Mouse (Mus musculus): ENCODE data around the gene Hist1h4b.
"Not testable (repeated sequence)": the region's sequence is repeated elsewhere in the genome, so short reads cannot be mapped to it uniquely, and the experiment has no call there.

Hist1h4b gene

DNA sequence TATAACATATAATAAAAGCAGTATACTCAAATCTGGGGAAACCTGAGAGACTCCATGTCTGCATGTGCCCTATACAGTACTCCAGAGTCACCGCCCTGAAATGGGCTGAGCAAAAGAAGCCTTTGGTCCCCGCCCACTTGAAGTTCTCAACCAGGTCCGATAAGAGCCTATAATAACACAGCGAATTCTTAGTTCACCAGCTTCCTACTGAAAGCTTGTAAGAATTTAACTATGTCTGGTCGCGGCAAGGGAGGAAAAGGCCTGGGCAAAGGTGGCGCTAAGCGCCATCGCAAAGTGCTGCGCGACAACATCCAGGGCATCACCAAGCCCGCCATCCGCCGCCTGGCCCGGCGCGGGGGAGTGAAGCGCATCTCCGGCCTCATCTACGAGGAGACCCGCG is at the start of gene Hist1h4b:
Gene Hist1h4b (plus strand): TSS at position 224 of the 400 bp plus-strand sequence.
- peak; percentile 95 for DNase-seq (ENCODE audit: low read depth)

DNA sequence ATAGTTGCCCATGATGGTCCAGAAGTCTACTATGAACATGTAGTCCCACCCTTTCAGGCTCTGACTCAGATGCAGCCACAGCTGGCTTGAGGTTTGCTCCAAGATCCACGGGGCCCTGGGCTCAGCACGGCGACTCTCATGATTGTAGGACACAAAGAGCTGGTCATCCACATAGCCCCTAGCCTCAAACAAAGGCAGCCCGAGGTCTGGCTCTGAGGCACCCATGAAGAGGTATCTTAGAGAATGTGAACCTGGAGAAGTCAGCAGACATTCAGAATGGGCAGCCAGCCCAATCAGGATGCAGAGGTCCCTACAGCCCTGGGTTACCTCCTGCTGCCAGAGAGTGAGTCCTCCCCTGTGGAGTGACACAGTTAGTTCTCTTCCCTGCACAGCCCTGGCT is 48.8 kb upstream of the Hist1h4b start:
- DNase-seq (ENCODE audit: low read depth): no peak

DNA sequence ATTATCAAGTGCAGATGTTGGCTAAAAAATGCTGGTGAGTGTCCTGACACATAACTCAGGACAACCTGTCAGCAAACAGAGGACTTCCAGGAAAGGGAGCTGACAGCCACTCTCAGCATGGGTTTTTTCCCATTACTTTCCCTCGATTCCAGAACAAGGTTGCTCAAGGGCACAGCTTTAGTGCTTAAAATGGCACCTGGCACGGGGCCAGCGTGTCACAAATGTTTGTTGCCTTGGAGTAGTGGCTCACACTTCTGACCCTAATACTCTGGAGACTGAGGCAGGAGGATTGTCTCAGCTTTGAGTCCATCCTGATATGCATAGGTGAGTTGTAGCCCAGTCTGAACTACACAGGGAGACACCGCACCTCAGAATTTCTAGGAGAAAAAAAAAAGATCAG is 48.2 kb upstream of the Hist1h4b start:
- no peak for DNase-seq (ENCODE audit: low read depth)

DNA sequence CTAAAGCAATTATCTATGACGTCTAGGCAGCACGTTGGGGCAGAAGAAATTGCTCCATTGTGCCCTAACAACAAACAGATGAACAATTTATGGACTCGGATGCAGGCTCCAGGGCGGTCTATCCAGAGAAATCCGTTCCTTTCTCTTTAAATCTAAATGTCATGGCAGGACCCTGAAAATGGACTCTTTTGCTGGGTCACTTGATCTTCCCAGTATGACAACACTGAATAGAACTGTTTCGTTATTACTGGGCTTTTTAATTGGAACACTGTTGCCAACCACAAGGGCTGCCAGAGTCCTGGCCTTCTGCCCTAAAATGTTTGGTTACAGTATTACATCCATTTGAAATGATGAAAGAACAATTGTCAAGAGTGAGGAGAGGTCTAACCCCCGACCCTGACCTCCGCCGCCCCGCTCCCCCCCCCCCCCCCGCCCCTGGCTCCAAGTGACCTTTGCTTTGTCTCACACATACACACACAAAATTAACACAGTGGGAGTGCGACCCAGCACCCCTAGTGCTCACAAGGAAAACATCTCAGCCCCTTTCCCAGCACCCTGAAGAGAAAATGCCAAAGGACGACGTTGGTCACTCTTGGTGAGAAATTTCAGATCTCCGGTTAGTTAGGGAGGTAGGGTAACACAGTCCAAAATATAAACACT is 47.0 kb upstream of the Hist1h4b start:
- DNase-seq (ENCODE audit: low read depth): no peak

DNA sequence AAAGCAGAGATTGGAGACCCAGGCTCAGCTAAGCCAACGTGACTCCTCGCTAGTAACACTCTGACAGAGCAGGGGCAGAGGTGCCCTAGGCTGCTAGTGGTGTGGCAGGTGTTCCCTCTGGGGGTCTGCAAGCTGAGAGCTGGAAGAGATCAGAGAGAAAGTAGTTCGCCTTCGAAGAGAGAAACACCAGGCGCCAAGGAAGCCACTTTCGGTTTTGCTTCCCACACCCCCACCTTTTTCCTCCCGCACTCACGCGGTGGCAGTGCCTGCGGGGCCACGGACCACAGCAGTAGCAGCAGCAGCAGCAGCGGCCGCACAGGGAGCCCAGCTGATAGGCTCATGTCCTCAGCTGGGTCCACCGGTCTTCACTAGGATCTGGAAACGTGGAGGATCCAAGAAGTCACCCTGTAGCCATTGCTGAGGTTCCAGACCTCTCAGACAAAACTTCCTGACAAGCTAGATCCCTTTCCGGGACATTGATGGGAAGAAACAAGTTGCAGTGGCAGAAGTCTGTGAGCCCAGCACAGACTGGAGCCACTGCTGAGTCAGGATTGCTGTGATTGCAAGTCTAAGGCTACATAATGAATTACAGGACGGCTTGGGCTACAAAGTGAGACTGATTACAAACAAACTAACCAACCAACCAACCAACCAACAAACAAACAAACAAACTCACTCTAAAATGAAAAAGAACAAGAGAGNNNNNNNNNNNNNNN is 46.3 kb upstream of the Hist1h4b start, which contains the start of gene Hfe:
Gene Hfe (minus strand): TSS at position 481 of the 716 bp plus-strand sequence.
- peak; percentile 83 for DNase-seq (ENCODE audit: low read depth)

DNA sequence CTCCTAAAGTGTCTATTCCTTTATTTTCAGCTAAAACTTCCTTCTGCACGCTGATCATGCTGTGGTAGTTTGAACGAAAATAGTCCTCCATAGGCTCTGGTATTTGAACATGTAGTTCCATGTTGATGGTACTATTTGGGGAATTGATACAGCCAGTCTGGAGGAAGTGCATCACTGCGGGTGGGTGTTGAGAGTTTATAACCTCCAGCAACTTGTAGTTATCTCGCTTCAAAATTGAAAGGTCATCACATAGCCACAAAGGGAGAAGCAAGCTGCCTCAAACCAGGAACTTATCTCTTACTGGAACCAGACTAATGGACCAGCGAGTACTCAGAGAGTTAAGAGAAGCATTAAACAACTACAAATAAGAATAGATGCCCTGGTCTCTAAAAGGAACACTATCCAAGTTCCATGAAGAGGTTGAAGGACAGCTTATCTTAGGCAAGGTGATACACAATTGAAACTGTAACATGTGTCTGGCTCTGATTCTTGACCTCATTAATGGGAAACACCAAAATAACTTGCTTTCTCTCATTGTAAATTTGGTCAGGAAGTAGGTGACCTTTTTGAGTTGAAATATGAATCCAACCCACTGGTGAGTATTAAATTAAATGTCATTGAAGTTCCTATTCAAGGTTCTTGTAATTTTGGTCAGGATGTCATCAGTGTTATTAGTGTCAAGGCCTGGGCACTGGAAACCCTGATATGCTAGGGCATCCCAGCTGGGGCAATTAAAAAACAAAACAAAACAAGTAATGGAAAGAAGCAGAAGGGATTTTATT is 40.4 kb upstream of the Hist1h4b start:
- no peak for DNase-seq (ENCODE audit: low read depth)

DNA sequence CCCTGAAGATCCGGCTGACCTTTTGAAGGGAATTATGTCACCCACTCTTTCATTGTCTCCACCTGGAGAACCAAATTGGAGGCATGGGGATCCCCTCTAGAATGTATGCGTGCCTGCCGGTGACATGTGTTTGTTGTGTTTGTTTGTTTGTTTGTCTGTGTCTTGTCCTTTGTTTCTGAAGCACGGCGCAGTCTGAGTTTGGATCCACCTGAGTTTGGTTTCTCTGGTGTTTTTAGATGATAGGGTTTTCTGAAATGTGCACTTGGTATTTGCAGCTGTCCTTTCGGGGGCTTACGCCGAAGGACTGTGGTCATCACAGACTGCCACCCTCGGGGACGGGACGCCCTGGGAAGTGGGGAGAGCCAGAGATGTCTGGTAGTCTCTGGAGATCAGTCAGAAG is 39.6 kb upstream of the Hist1h4b start:
- DNase-seq (ENCODE audit: low read depth): no peak

DNA sequence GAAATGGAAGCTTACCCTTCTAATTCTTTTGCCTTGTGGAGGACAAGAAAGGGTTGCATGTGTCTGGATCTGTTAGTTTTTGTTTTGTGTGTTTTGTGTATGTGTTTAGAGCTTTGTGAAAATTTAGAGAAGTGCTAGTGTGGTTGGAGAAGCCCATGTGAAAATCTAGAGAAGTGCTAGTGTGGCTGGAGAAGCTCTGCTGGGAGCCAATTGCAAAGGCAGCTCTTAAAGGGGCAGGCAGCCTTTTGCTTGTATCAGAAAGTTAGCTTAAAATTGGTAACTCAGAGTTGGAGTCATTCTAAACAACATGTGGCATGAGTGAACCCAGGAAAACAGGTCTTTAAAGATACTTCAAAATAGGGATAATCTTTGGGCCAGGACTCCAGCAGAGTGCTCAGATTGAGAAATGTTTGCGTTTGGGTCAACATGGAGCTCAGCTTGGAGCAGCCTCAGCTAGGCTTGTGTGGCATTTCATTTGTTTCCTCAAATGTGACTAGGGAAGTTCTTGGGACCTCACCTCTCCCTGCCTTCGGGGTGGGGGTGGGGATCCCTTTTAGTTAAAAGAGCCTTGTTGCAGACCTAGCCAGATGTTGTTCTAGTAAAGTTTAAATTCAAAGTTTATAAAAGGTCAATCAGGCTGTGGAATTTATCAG is 39.1 kb upstream of the Hist1h4b start:
- not testable (repeated sequence) for DNase-seq (ENCODE audit: low read depth)

DNA sequence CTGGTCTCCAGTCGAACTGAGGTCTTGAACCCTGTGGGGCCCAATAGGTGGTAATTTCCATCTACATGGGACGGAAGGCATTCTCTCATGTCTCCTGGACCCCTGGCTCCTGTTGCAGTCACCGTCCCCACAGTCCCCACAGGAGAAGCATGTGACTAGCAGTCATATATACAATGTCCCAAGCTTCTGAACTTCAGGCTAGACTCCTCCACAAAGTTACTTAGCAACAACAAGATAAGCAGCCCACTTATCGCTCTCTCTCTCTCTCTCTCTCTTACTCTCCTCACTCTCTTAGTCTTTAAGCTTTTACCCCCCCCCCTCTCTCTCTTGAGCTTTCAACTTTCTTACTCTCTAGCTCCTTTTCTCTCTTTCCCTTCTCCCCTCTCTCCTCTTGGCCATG is 32.6 kb upstream of the Hist1h4b start:
- DNase-seq (ENCODE audit: low read depth): no peak

DNA sequence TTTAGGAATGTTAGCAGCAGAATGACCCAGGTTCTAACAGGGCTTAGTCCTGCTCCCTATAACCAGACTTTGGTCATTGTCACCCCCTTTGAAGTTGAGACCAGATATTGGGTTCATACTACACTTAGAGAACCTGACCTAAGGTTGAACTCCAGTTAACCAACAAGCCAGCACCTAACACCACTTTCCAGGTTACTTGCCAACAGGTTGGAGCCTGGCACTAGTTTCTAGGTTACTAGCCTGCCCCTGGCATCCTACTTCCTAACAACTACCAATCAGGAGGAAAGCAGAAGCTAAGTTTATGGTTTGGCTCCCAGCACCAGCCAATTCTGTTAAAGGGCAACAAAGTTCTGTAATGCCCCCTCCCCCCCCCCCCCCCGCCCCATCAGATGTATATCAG is 31.6 kb upstream of the Hist1h4b start:
- DNase-seq (ENCODE audit: low read depth): no peak

DNA sequence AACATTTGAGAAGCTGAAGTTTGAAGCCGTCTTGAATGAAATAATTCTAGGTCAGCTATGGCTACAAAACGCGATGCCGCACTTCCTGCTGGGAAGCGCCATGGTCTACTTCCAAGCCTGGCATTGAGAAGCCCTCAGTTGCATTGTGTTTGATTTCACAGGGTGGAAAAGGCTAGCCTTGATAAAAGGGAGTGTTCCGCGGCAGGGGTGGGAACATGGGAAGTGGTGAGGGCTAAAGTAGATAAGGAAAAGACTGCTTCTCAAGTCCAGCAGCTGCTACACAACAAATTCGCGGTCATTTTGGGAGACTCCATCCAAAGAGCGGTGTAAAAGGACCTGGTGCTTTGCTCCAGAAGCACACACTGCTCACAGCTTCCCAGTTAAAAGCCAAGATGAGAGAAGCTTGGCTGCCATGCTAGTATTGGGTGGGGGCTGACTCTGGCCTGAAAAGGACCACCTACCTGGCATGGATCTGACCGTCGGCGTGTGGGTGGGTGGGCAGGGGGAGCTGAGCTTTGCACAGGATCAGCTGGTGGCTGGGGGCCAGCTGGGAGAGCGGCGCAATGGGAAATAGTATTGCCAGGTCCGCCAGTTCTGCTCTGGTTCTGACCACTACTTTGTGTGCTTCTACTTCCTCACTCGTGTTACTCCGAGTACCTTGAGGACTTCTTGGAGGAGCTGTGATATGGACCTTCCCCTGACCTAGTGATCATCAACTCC is 28.2 kb upstream of the Hist1h4b start:
- DNase-seq (ENCODE audit: low read depth): no peak

DNA sequence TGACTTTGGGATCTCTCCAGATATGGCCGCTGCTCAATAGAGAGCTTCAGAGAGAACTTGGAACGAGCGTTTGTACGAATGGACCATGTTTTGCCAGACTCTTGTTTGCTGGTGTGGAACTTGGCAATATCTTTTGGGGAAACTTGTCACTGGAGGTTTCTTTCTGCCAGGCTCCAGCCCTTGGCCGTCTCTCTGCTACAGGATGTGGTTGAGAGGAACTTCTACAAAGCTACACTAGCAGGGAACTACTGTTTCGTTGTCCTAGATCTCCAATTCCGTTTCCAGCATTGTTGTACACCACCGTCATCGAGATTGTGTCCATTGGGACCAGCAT is 27.7 kb upstream of the Hist1h4b start:
- no peak for DNase-seq (ENCODE audit: low read depth)

DNA sequence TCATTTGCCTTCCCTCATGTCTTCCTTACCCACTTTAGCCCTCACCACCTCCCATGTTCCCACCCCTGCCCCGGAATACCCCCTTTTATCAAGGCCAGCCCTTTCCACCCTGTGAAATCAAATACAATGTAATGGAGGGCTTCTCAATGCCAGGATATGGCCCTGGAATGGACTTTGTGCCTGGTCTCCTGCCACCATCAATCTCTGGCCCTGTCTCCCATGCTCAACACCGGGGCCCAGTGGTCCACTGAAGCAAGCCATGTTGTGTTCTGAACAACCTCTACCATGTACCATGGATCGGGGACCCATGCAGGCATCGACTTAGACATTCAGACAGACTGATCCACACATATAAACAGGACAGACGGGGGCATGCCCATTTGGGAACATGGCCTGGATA is 27.1 kb upstream of the Hist1h4b start:
- no peak for DNase-seq (ENCODE audit: low read depth)

DNA sequence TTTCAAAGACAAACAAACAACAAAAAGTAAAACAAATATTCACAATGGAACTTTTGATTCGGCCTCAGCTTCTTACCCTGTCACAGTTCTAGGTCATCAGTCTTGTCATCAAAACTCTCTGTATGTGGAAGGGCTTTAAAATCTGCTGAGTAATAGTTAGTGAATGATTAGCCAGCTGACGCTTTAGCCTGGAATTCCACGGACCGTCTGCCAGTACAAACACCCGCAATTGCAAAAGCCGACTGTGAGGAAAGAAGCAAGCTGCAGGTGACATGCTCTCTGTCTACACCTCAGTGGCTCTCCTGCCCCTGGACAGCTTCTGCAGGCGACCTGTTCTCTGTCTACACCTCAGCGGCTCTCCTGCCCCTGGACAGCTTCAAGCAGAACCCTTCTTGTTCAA is 26.3 kb upstream of the Hist1h4b start:
- peak; percentile 0 for DNase-seq (ENCODE audit: low read depth)

DNA sequence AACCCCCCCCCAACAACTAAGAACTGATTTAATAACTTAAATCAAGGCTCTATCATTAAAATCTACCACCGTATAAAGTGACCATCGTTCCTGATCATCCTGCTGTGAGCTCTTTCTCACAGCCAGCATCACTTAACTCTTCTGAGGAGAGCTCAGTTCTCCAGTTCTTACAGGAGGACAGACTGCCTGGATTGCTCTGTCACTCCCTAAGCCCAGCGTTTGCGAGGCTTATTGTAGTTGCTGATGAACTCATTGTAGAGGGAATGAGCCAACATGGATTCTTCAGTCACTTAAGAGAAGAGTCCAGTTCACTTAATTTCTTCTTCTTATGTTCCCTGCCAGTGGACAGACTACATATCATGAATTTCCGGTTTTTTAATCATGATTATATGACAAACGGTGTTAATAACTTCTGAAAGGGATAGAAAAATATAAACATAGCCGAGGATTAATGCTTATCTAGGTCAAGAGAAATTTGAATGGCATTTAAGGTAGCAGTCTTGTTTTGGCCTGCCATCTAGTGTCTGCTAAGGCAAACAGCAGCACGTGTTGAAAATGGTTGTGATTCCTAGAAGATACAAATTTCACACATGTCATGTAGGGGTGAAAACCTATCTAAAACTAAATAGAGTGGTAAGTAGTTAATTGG is 24.5 kb upstream of the Hist1h4b start:
- DNase-seq (ENCODE audit: low read depth): peak; percentile 74

DNA sequence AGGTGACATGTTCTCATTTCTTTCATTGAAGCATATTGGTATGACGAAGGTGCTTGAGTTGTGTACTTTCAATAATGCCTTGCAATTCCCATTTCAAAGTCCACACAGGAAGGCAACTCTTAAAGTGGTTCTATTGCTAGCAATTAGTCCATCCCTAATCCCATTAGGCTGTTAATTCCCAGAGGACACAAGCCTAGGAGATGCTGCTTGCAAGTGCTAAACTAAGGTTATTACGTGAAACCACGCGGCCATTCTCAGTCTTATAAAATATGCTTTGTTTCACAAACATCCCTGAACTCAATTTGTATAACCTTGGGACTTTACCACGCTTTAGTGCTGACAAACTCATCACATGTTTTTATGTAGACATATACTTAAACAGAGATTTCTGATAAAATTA is 19.7 kb upstream of the Hist1h4b start:
- peak; percentile 13 for DNase-seq (ENCODE audit: low read depth)

DNA sequence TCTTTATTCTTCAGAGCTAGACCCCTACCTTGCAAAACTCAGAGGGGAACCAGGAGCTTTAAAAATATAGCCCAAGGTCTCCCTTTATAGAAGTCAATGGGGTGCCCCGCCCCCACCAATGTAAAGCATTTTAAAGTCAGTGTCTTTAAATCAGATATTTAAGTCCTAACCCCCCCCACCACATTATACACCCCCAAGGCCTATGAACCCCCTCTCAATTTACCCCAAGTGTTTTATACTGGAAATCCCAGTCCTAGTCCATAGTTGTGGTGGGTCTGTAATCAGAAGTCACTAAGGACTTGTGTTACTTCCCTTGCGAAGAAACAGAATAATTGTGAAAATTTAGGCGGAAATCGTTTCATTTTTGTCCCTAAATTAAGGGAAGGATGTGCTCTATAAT is 18.8 kb upstream of the Hist1h4b start:
- no peak for DNase-seq (ENCODE audit: low read depth)

DNA sequence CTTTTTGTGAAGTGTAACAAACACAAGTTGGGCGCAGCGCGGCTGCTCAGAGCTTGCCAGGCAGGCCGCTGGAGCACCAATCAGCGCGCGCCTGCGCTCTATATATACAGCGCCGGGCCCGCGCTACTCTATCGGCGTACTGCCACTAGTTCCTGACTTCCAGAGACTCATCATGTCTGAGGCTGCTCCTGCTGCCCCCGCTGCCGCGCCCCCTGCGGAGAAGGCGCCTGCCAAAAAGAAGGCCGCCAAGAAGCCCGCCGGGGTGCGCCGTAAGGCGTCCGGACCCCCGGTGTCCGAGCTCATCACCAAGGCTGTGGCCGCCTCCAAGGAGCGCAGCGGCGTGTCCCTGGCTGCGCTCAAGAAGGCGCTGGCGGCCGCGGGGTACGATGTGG is 18.1 kb upstream of the Hist1h4b start, which contains the start of gene Hist1h1c:
Gene Hist1h1c (plus strand): TSS at position 132 of the 392 bp plus-strand sequence.
- DNase-seq (ENCODE audit: low read depth): peak; percentile 94

DNA sequence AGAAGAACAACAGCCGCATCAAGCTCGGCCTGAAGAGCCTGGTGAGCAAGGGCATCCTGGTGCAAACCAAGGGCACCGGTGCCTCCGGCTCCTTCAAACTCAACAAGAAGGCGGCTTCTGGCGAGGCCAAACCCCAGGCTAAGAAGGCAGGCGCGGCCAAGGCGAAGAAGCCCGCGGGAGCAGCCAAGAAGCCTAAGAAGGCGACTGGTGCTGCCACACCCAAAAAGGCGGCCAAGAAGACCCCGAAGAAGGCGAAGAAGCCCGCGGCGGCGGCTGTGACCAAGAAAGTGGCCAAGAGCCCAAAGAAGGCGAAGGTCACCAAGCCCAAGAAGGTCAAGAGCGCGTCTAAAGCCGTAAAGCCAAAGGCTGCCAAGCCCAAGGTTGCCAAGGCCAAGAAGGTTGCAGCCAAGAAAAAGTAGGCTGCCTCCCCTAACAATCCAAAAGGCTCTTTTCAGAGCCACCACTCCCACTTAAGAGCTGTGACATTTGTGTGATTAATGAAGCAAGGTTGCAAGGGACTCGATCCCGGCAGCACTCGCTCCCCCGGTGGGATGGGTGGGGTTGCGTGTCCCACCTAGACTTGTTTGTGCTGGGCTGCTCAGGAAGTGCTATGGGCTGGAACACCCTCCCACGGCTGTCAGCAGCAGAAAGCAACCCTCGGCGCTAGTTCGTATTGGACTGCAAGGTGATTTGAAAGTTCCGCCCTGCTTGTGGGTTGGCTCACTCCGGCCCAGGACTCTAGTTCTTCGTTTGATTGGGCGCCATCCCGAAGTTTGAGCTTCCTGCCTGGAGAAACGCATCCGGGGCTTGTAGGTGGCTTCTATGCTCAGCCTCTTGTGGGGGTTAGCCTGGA is 17.5 kb upstream of the Hist1h4b start:
- DNase-seq (ENCODE audit: low read depth): peak; percentile 96

DNA sequence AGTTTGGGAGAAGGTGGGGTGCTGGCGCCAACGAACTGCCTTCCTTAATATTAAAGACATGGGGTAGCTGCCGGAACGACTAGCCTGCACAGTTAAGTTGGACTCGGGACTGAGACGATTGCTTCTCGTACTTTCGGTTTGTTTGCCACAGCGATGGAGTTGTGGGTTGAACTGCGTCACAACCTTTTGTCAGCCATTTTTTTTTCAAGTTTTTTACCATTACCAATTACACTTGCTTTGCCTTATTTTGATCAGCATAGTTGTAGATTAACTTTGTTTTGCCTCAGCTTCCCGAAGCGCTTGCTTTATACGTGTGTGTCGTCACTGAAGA is 16.9 kb upstream of the Hist1h4b start:
- DNase-seq (ENCODE audit: low read depth): peak; percentile 94
